Mouse (Mus musculus): ENCODE measurements around the gene F10.

Gene F10

GRCm38 (mm10) chr8:13037015-13037414 is at the start of gene F10:
F10 (plus strand) TSS chr8:13037308.
- ATAC-seq (ENCODE audit: insufficient number of reproducible peaks, low FRiP score, low TSS enrichment) = no peak

GRCm38 (mm10) chr8:12987571-12987970 is 49.5 kb upstream of the F10 start:
- no peak for ATAC-seq (ENCODE audit: insufficient number of reproducible peaks, low FRiP score, low TSS enrichment)

GRCm38 (mm10) chr8:12988722-12989430 is 48.2 kb upstream of the F10 start:
- no peak for ATAC-seq (ENCODE audit: insufficient number of reproducible peaks, low FRiP score, low TSS enrichment)

- ATAC-seq (ENCODE audit: insufficient number of reproducible peaks, low FRiP score, low TSS enrichment) = no peak
Measured at GRCm38 (mm10) chr8:12991411-12991810, 45.7 kb upstream of the F10 start.

GRCm38 (mm10) chr8:12994468-12994867 is 42.6 kb upstream of the F10 start:
- ATAC-seq (ENCODE audit: insufficient number of reproducible peaks, low FRiP score, low TSS enrichment) = no peak

DNA sequence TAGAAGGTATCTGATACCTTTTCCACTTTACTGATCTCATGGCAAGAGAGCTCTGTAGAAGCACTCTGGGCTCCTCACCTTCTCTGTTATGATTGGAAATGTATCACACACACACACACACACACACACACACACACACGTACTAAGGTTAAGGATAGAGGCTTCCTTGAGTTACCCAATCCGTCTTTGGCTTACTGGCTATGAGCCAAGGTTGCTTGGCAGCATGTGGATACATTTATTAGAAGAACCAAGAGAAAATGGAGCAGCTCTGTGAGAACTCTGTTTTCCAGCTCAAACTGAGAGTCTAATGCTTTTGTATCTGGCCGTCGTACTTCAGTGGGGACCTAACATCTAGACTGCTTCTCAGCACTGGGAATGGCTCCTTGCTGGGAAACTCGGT is 41.6 kb upstream of the F10 start:
- ATAC-seq (ENCODE audit: insufficient number of reproducible peaks, low FRiP score, low TSS enrichment) = no peak

DNA sequence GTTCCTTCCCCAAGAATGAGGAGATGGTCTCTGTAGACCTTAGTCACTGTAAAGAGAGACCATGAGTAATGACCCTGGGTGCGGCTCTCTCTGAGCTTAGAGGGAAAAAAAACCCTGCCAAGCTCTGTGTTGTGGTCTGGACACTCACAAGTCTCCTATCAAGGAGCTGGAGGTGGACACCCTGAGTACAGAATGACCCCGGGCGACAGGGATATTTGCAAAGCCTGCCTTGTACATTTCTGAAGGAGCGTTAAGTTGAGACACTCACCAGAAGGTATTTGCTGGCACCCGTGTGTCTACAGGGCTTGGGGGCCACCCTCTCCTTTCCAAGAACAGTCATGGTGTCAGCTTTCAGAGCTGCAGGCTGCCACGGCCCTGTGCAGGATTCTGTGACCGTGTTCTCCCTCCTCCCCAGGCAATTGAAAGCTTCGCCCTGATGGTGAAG is 40.3 kb upstream of the F10 start:
- no peak for ATAC-seq (ENCODE audit: insufficient number of reproducible peaks, low FRiP score, low TSS enrichment)

- no peak for ATAC-seq (ENCODE audit: insufficient number of reproducible peaks, low FRiP score, low TSS enrichment)
Measured at GRCm38 (mm10) chr8:12998331-12998730, 38.8 kb upstream of the F10 start.

GRCm38 (mm10) chr8:12999793-13000192 is 37.3 kb upstream of the F10 start:
- ATAC-seq (ENCODE audit: insufficient number of reproducible peaks, low FRiP score, low TSS enrichment) = no peak

DNA sequence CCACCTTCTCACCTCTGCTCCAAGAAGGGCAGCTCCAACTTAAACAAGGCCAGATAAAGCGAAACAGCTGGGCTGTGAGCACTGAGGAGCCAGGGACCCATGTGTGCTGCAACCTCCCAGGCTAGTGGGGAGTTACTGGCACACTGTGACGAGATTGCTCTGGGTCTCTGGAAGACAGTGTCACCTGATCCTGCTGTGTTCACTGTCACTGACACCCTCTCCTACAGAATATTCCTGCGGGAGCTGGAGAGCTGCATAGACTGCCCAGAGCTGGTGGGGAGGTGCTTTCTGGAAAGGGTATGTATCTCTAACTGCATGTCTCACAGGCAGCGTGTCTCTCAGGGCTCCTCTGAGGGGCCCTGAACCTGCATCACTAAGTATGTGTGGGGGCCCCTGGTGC is 29.6 kb upstream of the F10 start:
- no peak for ATAC-seq (ENCODE audit: insufficient number of reproducible peaks, low FRiP score, low TSS enrichment)

DNA sequence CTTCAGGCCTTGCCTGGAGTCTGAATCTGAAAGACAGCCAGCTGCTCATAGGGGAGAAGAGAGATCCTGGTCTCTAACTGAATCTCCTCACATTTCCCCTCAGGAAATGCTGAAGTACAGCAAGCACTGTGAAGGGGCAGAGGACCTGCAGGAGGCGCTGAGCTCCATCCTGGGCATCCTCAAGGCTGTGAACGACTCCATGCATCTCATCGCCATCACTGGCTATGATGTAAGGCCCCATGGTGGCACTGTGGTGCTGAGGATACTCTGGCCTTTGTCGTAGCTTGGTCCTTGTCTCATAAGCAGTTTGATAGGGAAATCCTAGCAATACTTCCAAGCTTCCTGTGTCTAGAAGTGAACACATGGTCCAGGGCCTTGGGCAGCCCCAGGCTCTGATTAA is 26.8 kb upstream of the F10 start:
- no peak for ATAC-seq (ENCODE audit: insufficient number of reproducible peaks, low FRiP score, low TSS enrichment)

- ATAC-seq (ENCODE audit: insufficient number of reproducible peaks, low FRiP score, low TSS enrichment) = no peak
Measured at GRCm38 (mm10) chr8:13019560-13019959, 17.5 kb upstream of the F10 start.

- no peak for ATAC-seq (ENCODE audit: insufficient number of reproducible peaks, low FRiP score, low TSS enrichment)
Measured at GRCm38 (mm10) chr8:13021830-13022229, 15.3 kb upstream of the F10 start.

- no peak for ATAC-seq (ENCODE audit: insufficient number of reproducible peaks, low FRiP score, low TSS enrichment)
Measured at GRCm38 (mm10) chr8:13025487-13026224, 11.5 kb upstream of the F10 start, which contains the start of gene F7. F7 (plus strand) TSS chr8:13026034.

DNA sequence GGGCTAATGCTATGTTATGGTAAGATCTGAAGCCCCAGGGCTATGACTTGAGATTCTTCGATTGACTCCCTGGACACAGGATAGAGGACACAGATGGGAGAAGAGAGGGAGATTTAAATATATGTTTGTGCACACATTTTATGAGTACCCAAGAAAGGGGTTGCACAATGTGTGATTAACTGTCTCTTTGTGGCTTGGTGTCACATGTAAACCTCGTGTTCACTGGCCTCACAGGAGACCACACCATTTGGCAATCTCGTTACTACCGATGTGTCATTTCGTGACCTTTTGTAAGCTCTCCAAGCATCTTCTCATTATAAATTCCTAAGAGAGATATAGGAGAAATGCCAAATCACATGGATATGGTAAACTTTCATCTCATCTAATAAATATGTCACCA is 9.5 kb upstream of the F10 start:
- no peak for ATAC-seq (ENCODE audit: insufficient number of reproducible peaks, low FRiP score, low TSS enrichment)

- peak; percentile 47; the same call in 1 of the 2 replicates for ATAC-seq (ENCODE audit: insufficient number of reproducible peaks, low FRiP score, low TSS enrichment)
Measured at GRCm38 (mm10) chr8:13028482-13028881, 8.6 kb upstream of the F10 start.

- ATAC-seq (ENCODE audit: insufficient number of reproducible peaks, low FRiP score, low TSS enrichment) = no peak
Measured at GRCm38 (mm10) chr8:13036346-13036812, 729 bp upstream of the F10 start.

GRCm38 (mm10) chr8:13037569-13037968 is 461 bp downstream of the F10 start:
- no peak for ATAC-seq (ENCODE audit: insufficient number of reproducible peaks, low FRiP score, low TSS enrichment)

- no peak for ATAC-seq (ENCODE audit: insufficient number of reproducible peaks, low FRiP score, low TSS enrichment)
Measured at GRCm38 (mm10) chr8:13039054-13039453, 1.9 kb downstream of the F10 start.

GRCm38 (mm10) chr8:13041459-13041858 is 4.4 kb downstream of the F10 start:
- ATAC-seq (ENCODE audit: insufficient number of reproducible peaks, low FRiP score, low TSS enrichment) = no peak

DNA sequence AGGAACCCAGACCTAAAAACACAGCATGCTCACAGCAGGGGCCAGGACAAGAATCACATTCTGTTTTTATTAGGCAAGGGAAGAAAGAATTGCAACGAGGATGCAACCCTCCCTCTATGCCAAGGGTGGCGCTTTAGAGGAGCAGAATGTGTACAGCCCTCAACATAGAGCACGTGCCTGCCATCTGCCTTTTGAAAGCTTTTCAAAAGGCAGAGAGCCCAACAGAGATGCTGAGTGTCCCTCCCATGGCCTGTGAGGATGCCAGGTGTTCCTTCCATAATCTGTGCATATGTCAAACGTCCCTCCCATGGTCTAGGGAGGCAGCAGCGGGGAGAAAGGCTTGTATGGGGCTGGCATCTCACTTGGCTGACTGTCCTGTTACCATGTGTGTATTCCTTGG is 10.5 kb downstream of the F10 start:
- ATAC-seq (ENCODE audit: insufficient number of reproducible peaks, low FRiP score, low TSS enrichment) = no peak

GRCm38 (mm10) chr8:13050550-13050949 is 13.4 kb downstream of the F10 start:
- ATAC-seq (ENCODE audit: insufficient number of reproducible peaks, low FRiP score, low TSS enrichment) = no peak

Measured in cerebellum, adult (tissue).